Mouse (Mus musculus): Measurements from ENCODE around the gene Vps37d.
"Not testable (repeated sequence)": the region's sequence is repeated elsewhere in the genome, so short reads cannot be mapped to it uniquely, and the experiment has no call there.

Gene Vps37d

GRCm38 (mm10) chr5:135075655-135076054, 2.4 kb downstream of the Vps37d start:
- no peak for DNase-seq (ENCODE audit: extremely low spot score)

DNA sequence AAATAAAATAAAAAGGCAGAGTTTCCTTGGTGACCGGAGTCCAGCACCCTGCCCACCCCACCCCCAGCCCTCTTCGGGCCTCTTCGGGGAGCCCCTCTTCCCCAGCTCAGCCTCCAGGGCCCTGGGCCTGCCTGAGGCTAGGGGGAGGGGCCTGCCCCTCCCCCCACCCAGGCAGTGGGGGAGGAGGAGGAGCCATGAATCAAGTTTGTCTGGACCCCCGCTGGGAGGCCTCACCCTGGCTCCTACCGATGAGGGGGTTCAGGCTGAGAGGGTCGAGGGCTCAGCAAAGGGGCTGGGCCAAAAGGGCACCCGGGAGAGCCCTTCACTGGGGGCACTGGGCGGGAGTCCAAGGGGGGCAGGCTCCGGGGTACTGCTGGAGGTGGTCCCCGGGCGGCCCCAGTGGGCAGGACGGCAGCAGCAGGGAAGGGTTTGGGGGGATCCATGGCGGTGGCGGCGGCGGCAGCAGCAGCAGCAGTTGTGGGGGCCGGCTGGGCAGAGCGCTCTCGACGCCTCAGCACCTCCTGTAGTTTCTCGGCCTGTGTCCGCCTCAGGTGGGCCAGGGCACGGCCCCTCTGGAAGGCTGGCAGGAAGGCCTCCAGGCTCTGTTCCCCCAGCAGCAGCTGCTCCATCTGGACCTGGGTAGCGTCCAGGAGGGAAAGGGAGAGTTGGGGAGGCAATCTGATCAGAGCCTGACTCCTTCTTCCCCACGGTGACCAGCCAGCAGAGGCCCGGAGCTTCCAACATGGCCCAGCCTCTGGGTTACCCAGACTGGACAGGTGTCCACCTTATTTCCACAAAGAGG, 4.5 kb downstream of the Vps37d start:
- DNase-seq (ENCODE audit: extremely low spot score), result peak; percentile 19

DNA sequence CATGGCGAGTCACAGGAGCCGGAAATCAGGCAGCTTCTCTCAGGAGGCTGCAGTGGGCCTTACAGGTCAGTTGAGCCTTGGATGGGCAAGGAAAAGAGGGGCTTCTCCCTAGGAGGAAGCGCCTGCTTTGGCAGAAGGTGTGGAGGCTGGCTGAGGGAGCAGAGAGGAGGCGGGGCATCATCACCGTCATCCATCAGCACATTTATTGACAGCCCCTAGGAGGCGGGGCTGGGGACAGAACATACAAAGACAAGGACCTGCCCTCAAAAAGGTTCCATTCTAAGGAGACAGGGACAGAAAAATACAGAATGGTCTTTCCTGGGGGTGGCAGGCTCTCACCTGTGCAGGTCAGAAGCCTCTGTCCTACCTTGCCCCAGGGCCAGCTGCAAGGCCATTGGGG, 5.3 kb downstream of the Vps37d start:
- DNase-seq (ENCODE audit: extremely low spot score), result no peak

- DNase-seq (ENCODE audit: extremely low spot score), result no peak
Measured at GRCm38 (mm10) chr5:135072061-135072460, 6.0 kb downstream of the Vps37d start.

GRCm38 (mm10) chr5:135070448-135070847, 7.6 kb downstream of the Vps37d start:
- no peak for DNase-seq (ENCODE audit: extremely low spot score)

- DNase-seq (ENCODE audit: extremely low spot score), result no peak
Measured at GRCm38 (mm10) chr5:135066008-135066407, 12.1 kb downstream of the Vps37d start.

DNA sequence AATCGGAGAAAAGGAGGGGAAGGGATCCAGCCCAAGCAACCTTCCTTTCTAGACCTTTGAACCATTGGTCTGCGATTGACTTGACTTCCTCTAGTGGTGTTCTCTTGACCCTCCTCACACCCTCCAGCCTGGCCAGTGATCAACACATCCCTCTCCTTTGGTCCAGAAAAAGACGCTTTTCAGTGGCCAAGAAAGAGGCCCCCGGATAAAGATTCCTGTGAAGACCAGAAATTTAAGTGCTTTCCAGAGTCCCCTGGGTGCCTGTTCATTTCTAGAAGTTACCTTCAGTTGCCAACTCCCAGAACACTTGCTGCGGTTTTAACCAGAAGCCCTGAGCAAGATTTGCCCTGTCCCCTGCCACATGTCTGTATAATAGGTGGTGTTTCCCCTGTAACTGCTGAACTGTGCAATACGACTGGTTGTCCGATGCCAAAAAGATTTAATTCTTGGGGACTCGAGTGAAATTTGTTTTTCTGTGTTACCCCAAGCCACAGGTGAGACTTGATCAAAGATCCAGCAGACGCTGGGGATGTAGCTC, 13.1 kb downstream of the Vps37d start, which contains the start of gene Bud23:
Gene Bud23, minus strand, starts transcription at position 51 of the 538 bp plus-strand sequence.
- DNase-seq (ENCODE audit: extremely low spot score), result not testable (repeated sequence)

DNA sequence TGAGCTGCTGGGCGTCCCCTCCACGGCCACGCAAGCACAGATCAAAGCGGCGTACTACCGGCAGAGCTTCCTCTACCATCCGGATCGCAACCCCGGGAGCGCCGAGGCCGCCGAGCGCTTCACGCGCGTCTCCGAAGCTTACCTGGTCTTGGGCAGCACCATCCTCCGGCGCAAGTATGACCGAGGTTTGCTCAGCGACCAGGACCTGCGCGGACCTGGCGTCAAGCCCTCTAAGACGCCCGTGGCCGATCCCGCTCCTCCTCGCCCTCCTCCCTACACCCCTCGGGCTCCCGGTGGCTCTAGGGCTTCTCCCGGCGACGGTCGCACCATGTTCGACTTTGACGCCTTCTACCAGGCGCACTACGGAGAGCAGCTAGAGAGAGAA, 13.7 kb downstream of the Vps37d start:
- DNase-seq (ENCODE audit: extremely low spot score), result no peak

GRCm38 (mm10) chr5:135063629-135064381, 14.3 kb downstream of the Vps37d start, which contains the start of gene Dnajc30:
Gene Dnajc30 (plus strand): TSS chr5:135064202.
- peak; percentile 96 for DNase-seq (ENCODE audit: extremely low spot score)

- DNase-seq (ENCODE audit: extremely low spot score), result no peak
Measured at GRCm38 (mm10) chr5:135053356-135053755, 24.7 kb downstream of the Vps37d start.

- DNase-seq (ENCODE audit: extremely low spot score), result not testable (repeated sequence)
Measured at GRCm38 (mm10) chr5:135049268-135049667, 28.8 kb downstream of the Vps37d start.

DNA sequence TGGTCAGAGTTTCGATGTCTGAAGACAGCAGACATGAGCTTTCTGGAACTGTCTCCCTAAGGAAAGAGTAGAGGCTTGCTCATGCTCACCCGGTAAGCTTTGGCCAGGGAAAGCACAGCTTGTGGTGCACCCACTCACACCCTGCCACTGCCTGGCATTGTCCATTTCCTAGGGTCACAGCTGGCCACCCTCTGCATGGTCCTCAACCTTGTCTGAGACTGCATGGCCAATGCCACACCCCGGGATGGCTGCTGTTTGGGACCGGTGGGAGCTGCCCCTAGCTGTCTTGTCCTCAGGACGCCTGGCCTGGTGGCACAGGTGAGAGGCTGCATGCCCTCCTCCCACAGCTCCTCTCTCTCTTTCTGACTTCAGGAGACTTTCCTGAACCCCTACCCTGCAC, 29.5 kb downstream of the Vps37d start:
- no peak for DNase-seq (ENCODE audit: extremely low spot score)

GRCm38 (mm10) chr5:135044575-135044974, 33.5 kb downstream of the Vps37d start:
- no peak for DNase-seq (ENCODE audit: extremely low spot score)

GRCm38 (mm10) chr5:135042105-135042788, 35.8 kb downstream of the Vps37d start:
- peak; percentile 32 for DNase-seq (ENCODE audit: extremely low spot score)

DNA sequence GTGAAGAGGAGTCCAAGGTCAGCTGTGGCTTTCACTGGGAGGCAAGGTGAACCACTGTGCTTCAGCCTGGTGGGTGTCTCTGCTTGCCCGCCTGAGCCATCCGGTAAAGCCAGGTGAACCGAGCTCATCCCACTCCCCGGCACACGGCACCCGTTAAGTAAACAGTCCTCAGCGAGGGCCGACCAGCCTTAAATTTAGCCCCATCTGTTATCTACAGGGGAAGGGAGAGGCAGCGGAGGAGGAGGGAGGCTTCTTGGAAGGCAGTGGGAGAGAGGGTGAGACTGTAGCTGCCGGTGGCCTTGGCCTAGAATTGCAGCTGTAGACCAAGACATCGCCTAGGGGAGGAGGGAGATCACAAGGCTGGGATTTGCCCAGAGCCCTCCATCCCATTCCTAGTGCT, 37.3 kb downstream of the Vps37d start:
- no peak for DNase-seq (ENCODE audit: extremely low spot score)

DNA sequence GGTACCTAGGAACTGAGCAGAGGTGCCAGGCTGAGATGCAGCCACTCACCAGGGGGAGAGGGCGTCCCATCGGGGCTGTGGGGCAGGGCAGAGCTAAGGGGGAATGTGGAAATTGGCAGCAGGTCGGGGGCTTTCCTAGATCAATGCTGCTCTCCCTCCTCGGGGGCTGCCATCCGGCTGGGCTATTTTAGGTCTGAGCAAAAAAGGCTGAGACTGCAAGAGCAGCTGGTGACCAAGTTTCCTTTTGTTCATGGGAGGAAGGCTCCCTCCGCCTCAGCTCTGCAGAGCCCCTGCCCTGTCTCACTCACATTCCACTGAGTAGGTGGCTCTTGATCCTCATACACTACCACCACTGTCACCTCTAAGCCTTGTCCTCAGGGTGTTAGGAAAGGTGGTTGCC, 38.0 kb downstream of the Vps37d start:
- no peak for DNase-seq (ENCODE audit: extremely low spot score)

DNA sequence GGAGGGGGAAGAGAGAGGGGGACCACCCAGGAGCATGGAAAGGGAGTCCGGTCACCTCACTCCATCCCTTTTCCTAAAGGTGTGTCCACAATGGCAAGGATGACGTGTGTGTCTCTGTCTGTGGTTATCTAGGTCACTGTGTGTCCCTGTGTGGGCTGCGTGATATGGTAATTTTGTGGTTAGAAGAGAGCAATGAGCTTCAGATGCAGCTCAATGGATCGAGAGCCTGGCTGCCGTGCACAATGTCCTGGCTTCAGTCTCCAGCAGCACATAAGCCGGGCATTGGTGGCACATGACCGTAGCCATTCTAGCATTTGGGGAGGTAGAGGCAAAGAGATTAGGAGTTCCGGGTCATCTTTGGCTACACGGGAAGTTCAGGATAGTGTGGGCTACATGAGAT, 38.5 kb downstream of the Vps37d start:
- DNase-seq (ENCODE audit: extremely low spot score), result no peak

DNA sequence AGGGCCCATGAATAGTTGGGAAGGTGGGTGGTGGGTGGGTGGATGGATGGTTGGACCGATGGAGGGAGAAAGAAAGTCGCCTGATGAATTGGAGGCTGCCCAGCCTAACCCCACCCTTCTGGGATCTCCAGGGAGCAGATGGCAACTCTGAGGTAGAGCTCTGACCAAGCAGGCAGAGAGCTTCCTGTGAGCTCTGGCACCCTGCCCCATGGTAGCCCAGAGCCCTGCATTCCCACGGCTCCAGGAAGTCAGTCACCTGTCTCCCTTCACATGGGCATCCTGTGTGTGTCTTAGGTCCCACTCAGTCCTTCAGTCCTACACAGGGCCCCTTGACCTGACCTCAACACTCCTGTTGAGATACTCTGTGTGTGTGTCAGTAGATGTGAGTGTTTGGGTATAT, 40.1 kb downstream of the Vps37d start:
- no peak for DNase-seq (ENCODE audit: extremely low spot score)

- no peak for DNase-seq (ENCODE audit: extremely low spot score)
Measured at GRCm38 (mm10) chr5:135035608-135036359, 42.3 kb downstream of the Vps37d start.

DNA sequence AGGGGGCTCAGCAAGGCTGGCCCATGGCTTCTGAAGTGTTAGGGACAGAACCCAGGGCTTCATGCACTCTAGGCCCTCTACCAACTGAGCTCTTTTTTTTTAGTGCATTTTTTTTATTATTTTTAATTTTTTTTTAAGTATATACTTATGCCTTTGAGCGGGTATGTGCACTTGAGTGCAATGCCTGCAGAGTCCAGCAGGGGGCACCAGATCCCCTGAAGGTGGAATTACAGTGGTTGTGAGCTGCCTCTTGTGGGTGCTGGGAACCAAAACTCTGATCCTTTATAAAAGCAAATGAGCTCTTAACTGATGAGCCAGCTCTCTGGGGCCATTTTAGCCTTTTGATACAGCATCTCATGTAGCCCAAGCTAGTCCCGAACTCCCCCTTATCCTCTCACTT, 43.5 kb downstream of the Vps37d start:
- DNase-seq (ENCODE audit: extremely low spot score), result no peak

DNA sequence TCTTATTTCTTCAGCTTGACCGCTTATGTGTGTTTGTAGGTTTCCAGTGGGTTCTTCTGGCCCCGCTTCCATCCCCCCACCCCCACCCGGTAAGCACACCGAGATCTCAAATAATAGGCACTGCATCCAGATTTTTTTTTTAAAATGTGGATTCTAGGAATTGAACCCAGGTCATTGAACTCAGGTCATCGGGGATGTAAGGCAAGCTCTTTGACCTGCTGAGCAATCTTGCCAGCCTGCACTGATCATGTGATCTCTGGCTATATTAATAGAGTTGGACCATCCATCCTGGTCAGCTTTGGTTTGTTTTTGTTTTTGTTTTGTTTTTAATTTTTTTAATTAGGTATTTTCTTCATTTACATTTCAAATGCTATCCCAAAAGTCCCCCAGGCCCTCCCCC, 45.5 kb downstream of the Vps37d start:
- no peak for DNase-seq (ENCODE audit: extremely low spot score)

Data from embryo, embryonic 9.5 days (tissue).